ENCODE assay signal across 8 mouse cellular contexts in the genomic region with DNA sequence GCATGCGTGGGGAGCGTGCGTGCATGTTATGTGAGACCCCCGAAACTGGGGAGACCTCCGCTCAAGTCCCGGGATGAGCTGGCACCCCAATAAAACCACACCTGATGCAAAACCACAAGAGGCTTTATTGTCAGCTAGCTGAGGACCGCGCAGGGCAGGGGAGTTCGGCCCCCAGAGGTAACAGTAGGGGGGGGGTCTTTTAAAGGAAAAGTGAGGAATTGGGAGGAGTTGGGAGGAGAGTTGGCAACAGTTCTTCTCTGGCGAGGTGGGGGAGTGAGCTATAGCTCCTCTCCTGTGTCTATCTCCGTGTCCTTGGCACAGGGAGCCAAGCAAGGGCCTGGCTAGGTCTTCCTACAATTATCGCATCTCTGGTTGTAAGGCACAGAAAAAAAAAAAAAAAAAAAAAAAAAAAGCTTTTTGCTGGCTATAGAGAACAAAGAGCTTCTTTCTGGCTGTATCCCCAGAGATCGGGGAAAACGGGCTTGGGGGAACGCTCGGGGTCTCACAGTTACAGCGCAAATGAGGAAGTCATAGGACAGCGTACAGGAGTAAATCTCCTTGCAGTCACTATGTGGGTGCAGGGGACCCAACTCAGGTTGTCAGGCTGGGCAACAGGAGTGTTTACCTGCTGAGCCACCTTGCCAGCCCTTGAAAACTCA. TPM values are rescaled to one million over a fixed set of nuclear protein-coding genes. Genes with fewer than 3 reads are reported as not detected.
DNase-seq lines count a peak whose midpoint lies in the region; ATAC-seq and TF ChIP-seq lines count a peak whose summit lies in the region.

No protein-coding gene starts in this region.

- peaks cover 18% of the 10 kb centered on the region for H3K4me1 ChIP-seq in E14TG2a.4 (replicated peaks; ENCODE audit: low read depth, low read length)
- no peaks in the 10 kb centered on the region for H3K4me1 ChIP-seq in cortical plate, adult 2 months (ENCODE audit: control insufficient read depth, insufficient read depth, low read length)
- H3K4me1 ChIP-seq in heart, embryonic 16.5 days (ENCODE audit: control insufficient read depth, insufficient read depth, low read length), result peaks cover 17% of the 10 kb centered on the region
- no peaks in the 10 kb centered on the region for H3K4me1 ChIP-seq in limb, embryonic 11.5 days (ENCODE audit: control insufficient read depth, insufficient read depth, low read length)

- peak overlapping the region; percentile 61 for H3K9ac ChIP-seq in heart, embryonic 16.5 days (ENCODE audit: low read length)
- H3K9ac ChIP-seq in limb, embryonic 11.5 days (ENCODE audit: low read length), result peak overlapping the region; percentile 65

- TF ChIP-seq CTCF in E14TG2a.4 (conservative IDR thresholded peaks at IDR 0.05; ENCODE audit: low read length), result no peak
- no peak for TF ChIP-seq CTCF in cortical plate, adult 2 months (IDR thresholded peaks at IDR 0.05; ENCODE audit: extremely low read depth, insufficient read depth, low read length)

- H3K9me3 ChIP-seq in E14TG2a.4 (ENCODE audit: low read length), result peaks cover 8% of the 10 kb centered on the region
- H3K9me3 ChIP-seq in heart, embryonic 16.5 days (replicated peaks; ENCODE audit: control insufficient read depth, low read length), result no peaks in the 10 kb centered on the region
- peaks cover 3% of the 10 kb centered on the region; the same call in 1 of the 2 replicates for H3K9me3 ChIP-seq in limb, embryonic 11.5 days (ENCODE audit: control insufficient read depth, low read length)

- H3K27me3 ChIP-seq in E14TG2a.4 (ENCODE audit: insufficient read depth, low read length) (peaks cover 8% of the 10 kb centered on the region; the same call in 1 of the 2 replicates), myocyte (ENCODE audit: control insufficient read depth, insufficient read depth, insufficient read length) (no peaks in the 10 kb centered on the region)
- H3K27me3 ChIP-seq in heart, embryonic 16.5 days (ENCODE audit: control insufficient read depth, insufficient read depth, low read length), result no peaks in the 10 kb centered on the region
- H3K27me3 ChIP-seq in limb, embryonic 11.5 days (ENCODE audit: control insufficient read depth, insufficient read depth, low read length), result no peaks in the 10 kb centered on the region

- TF ChIP-seq POLR2A in cortical plate, adult 2 months (IDR thresholded peaks at IDR 0.05; ENCODE audit: extremely low read depth, insufficient read depth, low read length), result no peak
- no peak for TF ChIP-seq POLR2A in myocyte (IDR thresholded peaks at IDR 0.05; ENCODE audit: insufficient read length, low read depth)

- H3K4me3 ChIP-seq in E14TG2a.4 (replicated peaks; ENCODE audit: low read length), result peak overlapping the region; percentile 97
- peak overlapping the region; percentile 87 for H3K4me3 ChIP-seq in cortical plate, adult 2 months (ENCODE audit: insufficient read depth, low read length)
- peak overlapping the region; percentile 87 for H3K4me3 ChIP-seq in heart, embryonic 16.5 days (ENCODE audit: low read length)
- H3K4me3 ChIP-seq in limb, embryonic 11.5 days (ENCODE audit: low read depth, low read length), result peak overlapping the region; percentile 61
- peak overlapping the region; percentile 65 for H3K4me3 ChIP-seq in myocyte

- H3K36me3 ChIP-seq in E14TG2a.4 (ENCODE audit: insufficient read depth, low read length), result peaks cover 40% of the 10 kb centered on the region
- H3K36me3 ChIP-seq in heart, embryonic 16.5 days (ENCODE audit: control insufficient read depth, insufficient read depth), result peaks cover 30% of the 10 kb centered on the region
- peaks cover 7% of the 10 kb centered on the region; the same call in 1 of the 2 replicates for H3K36me3 ChIP-seq in limb, embryonic 11.5 days (ENCODE audit: control insufficient read depth, insufficient read depth, low read length)
- no peaks in the 10 kb centered on the region for H3K36me3 ChIP-seq in myocyte (ENCODE audit: control insufficient read depth, insufficient read depth)

- H3K4me2 ChIP-seq in heart, embryonic 16.5 days (ENCODE audit: low read depth, low read length), result peak overlapping the region; percentile 92
- peak overlapping the region; percentile 84 for H3K4me2 ChIP-seq in limb, embryonic 11.5 days (ENCODE audit: low read depth, severe bottlenecking)
- H3K4me2 ChIP-seq in myocyte (ENCODE audit: low read depth), result peak overlapping the region; percentile 69

- no peak for ATAC-seq in cerebellum, adult (ENCODE audit: insufficient number of reproducible peaks, low FRiP score, low TSS enrichment)
- no peak for ATAC-seq in heart, embryonic 16.5 days (replicated peaks; ENCODE audit: extremely low read depth, insufficient read depth, low FRiP score)
- peak; percentile 26; the same call in 1 of the 2 replicates for ATAC-seq in limb, embryonic 11.5 days (ENCODE audit: insufficient number of reproducible peaks, low FRiP score, low TSS enrichment, low read depth)
- ATAC-seq in erythroid progenitor cell, adult 5-6 weeks (replicated peaks; ENCODE audit: low FRiP score, poor library complexity, severe bottlenecking), result no peak

- no peak overlapping the region for H3ac ChIP-seq in myocyte (ENCODE audit: control insufficient read depth, insufficient read length)

- DNase-seq in cerebellum, adult 11 months, result peak; percentile 43
- peak; percentile 48 for DNase-seq in limb, embryonic 11.5 days (ENCODE audit: low spot score)

- whole genome bisulfite sequencing in heart, embryonic 16.5 days, result 1% methylated on average over 18 of the region's 18 CpGs
- WGBS in limb, embryonic 11.5 days, result under 1% methylated on average over 18 of the region's 18 CpGs

- no peaks in the 10 kb centered on the region for H3K79me2 ChIP-seq in myocyte (ENCODE audit: control insufficient read depth, insufficient read depth)

- no peak overlapping the region for H3K27ac ChIP-seq in cortical plate, adult 2 months (ENCODE audit: insufficient read depth, low read length)
- 0 out of 2 replicates have a peak overlapping the region, but pooled peaks have one; percentile 27 for H3K27ac ChIP-seq in heart, embryonic 16.5 days (ENCODE audit: low read length)
- peak overlapping the region; percentile 91; the same call in 1 of the 2 replicates for H3K27ac ChIP-seq in limb, embryonic 11.5 days (replicated peaks; ENCODE audit: low read depth, low read length)

TF ChIP-seq in myocyte, 11 proteins besides CTCF, POLR2A, EP300 and RAD21 (continues in another document):
- no peak for TF ChIP-seq SRF (IDR thresholded peaks at IDR 0.05; ENCODE audit: control insufficient read depth, insufficient read length, low read depth)
- TF ChIP-seq REST (IDR thresholded peaks at IDR 0.05; ENCODE audit: insufficient read depth, insufficient read length), result no peak
- TF ChIP-seq MYOD1 (IDR thresholded peaks at IDR 0.05; ENCODE audit: control insufficient read depth in 1 of 3, insufficient read length in 2 of 3, low read depth in 2 of 3), result no peak
- TF ChIP-seq POLR2AphosphoS2 (IDR thresholded peaks at IDR 0.05; ENCODE audit: insufficient read length, low read depth), result no peak
- TF ChIP-seq TCF12 (IDR thresholded peaks at IDR 0.05; ENCODE audit: insufficient read depth, poor library complexity, severe bottlenecking), result no peak
- TF ChIP-seq MYOG (IDR thresholded peaks at IDR 0.05; ENCODE audit: control insufficient read depth in 1 of 3, insufficient read depth in 1 of 3, insufficient read length in 2 of 3, low read depth in 2 of 3), result no peak
- no peak for TF ChIP-seq TCF3 (IDR thresholded peaks at IDR 0.05; ENCODE audit: insufficient read length, low read depth)
- TF ChIP-seq USF1 (IDR thresholded peaks at IDR 0.05; ENCODE audit: low read depth), result no peak

RNA-seq across cellular contexts. Expression of gene Zfp61, which starts 1.1 kb away (rescaled TPM):
- polyA plus RNA-seq in cortical plate, adult 2 months (2012; rRNA removed), result 22.9 and 27.6 TPM in 2 replicates
- 16.6 and 16.8 TPM in 2 replicates for polyA plus RNA-seq in heart, embryonic 16.5 days (2015; fragmentation: Nextera tagmentation; extraction: Ambion mirVana)
- 50.1 and 51.2 TPM in 2 replicates for polyA plus RNA-seq in limb, embryonic 11.5 days (2014; fragmentation: Nextera tagmentation; extraction: Ambion mirVana)
- 4.3 TPM for polyA plus RNA-seq in myocyte (2012; fragmentation: generic; extraction: Trizol)
- 1.1 and 2.5 TPM in 2 replicates for total RNA-seq in erythroid progenitor cell, adult 5-6 weeks (2015; ENCODE audit: low replicate concordance)
- 1.8 TPM in 1 of 2 replicates, not detected in the other for total RNA-seq in erythroid progenitor cell, adult 5-6 weeks (2017; ENCODE audit: low replicate concordance)

RNA-seq across cellular contexts. Expression of gene Zfp94, which starts 16.5 kb away (rescaled TPM):
- 20.2 and 22.4 TPM in 2 replicates for polyA plus RNA-seq in cortical plate, adult 2 months (2012; rRNA removed)
- polyA plus RNA-seq in heart, embryonic 16.5 days (2015; fragmentation: Nextera tagmentation; extraction: Ambion mirVana), result 5.1 and 5.2 TPM in 2 replicates
- polyA plus RNA-seq in limb, embryonic 11.5 days (2014; fragmentation: Nextera tagmentation; extraction: Ambion mirVana), result 13.2 and 14.2 TPM in 2 replicates
- 2.1 TPM for polyA plus RNA-seq in myocyte (2012; fragmentation: generic; extraction: Trizol)
- 0.72 TPM in 1 of 2 replicates, not detected in the other for total RNA-seq in erythroid progenitor cell, adult 5-6 weeks (2015; ENCODE audit: low replicate concordance)
- total RNA-seq in erythroid progenitor cell, adult 5-6 weeks (2017; ENCODE audit: low replicate concordance), result 0.39 TPM in 1 of 2 replicates, not detected in the other

RNA-seq across cellular contexts. Expression of gene Zfp93, which starts 29.7 kb away (rescaled TPM):
- polyA plus RNA-seq in cortical plate, adult 2 months (2012; rRNA removed), result 9.2 and 11.0 TPM in 2 replicates
- 5.8 and 6.7 TPM in 2 replicates for polyA plus RNA-seq in heart, embryonic 16.5 days (2015; fragmentation: Nextera tagmentation; extraction: Ambion mirVana)
- 10.4 and 10.6 TPM in 2 replicates for polyA plus RNA-seq in limb, embryonic 11.5 days (2014; fragmentation: Nextera tagmentation; extraction: Ambion mirVana)
- 1.4 TPM for polyA plus RNA-seq in myocyte (2012; fragmentation: generic; extraction: Trizol)
- total RNA-seq in erythroid progenitor cell, adult 5-6 weeks (2015; ENCODE audit: low replicate concordance), result not detected in 2 replicates
- 0.39 and 0.83 TPM in 2 replicates for total RNA-seq in erythroid progenitor cell, adult 5-6 weeks (2017; ENCODE audit: low replicate concordance)

RNA-seq across cellular contexts. Expression of gene Tescl, which starts 33.8 kb away (rescaled TPM):
- 0.29 TPM in 1 of 2 replicates, not detected in the other for polyA plus RNA-seq in cortical plate, adult 2 months (2012; rRNA removed)
- polyA plus RNA-seq in heart, embryonic 16.5 days (2015; fragmentation: Nextera tagmentation; extraction: Ambion mirVana), result 0.17 and 0.30 TPM in 2 replicates
- polyA plus RNA-seq in limb, embryonic 11.5 days (2014; fragmentation: Nextera tagmentation; extraction: Ambion mirVana), result not detected in 2 replicates
- polyA plus RNA-seq in myocyte (2012; fragmentation: generic; extraction: Trizol), result 0.05 TPM
- not detected in 2 replicates for total RNA-seq in erythroid progenitor cell, adult 5-6 weeks (2015; ENCODE audit: low replicate concordance)
- total RNA-seq in erythroid progenitor cell, adult 5-6 weeks (2017; ENCODE audit: low replicate concordance), result not detected in 2 replicates

RNA-seq across cellular contexts. Expression of gene Zfp108, which starts 45.4 kb away (rescaled TPM):
- 5.7 and 6.1 TPM in 2 replicates for polyA plus RNA-seq in cortical plate, adult 2 months (2012; rRNA removed)
- polyA plus RNA-seq in heart, embryonic 16.5 days (2015; fragmentation: Nextera tagmentation; extraction: Ambion mirVana), result 2.1 and 2.7 TPM in 2 replicates
- 3.1 and 3.8 TPM in 2 replicates for polyA plus RNA-seq in limb, embryonic 11.5 days (2014; fragmentation: Nextera tagmentation; extraction: Ambion mirVana)
- 0.38 TPM for polyA plus RNA-seq in myocyte (2012; fragmentation: generic; extraction: Trizol)
- total RNA-seq in erythroid progenitor cell, adult 5-6 weeks (2015; ENCODE audit: low replicate concordance), result not detected in 2 replicates
- not detected in 2 replicates for total RNA-seq in erythroid progenitor cell, adult 5-6 weeks (2017; ENCODE audit: low replicate concordance)
